Mouse (Mus musculus): Measurements from ENCODE around the gene Tst. TPM values are rescaled to one million over a fixed set of nuclear protein-coding genes. Genes with fewer than 3 reads are reported as not detected.

Gene Tst
- polyA plus RNA-seq, 1 experiment from 2014 or later, result 51.9 TPM

DNA sequence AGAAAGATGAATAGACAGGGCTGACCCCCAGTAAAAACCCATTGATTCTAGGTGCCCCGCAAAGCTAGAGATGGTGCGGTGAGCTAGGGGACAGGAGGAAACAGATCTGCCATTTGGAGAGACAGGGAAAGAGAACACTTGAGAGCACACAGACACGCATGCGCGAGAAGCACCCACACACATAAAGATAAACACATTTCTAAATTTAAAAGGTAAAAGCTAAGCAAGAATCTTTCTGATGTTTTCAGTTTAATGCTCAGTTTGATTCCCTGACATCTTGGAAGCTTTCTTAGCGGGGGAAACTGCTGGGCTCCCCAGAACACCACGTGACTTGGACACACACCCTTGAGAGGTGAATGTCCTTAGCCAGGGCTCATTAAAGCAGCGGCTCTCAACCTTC is 38.8 kb downstream of the Tst start:
- 67% methylated on average over 8 of the region's 8 CpGs for whole genome bisulfite sequencing
- no peak for DNase-seq
- Histone ChIP-seq H3K27me3 (ENCODE audit: insufficient read depth, low read length) (peaks cover 5% of the 10 kb centered on the region; the same call in 1 of the 2 replicates), H3K9ac (no peak overlapping the region), H3K4me2 (no peak overlapping the region), H3K9me3 (ENCODE audit: low read depth, low read length) (no peaks in the 10 kb centered on the region), H3K27ac (ENCODE audit: low read depth) (no peak overlapping the region), H3K4me3 (ENCODE audit: low read depth, low read length) (no peak overlapping the region), H3K36me3 (ENCODE audit: insufficient read depth) (no peaks in the 10 kb centered on the region), H3K4me1 (ENCODE audit: insufficient read depth) (no peaks in the 10 kb centered on the region)
- no peak for ATAC-seq (ENCODE audit: insufficient read depth)
- TF ChIP-seq CTCF (IDR thresholded peaks at IDR 0.05; ENCODE audit: low read depth), result no peak

DNA sequence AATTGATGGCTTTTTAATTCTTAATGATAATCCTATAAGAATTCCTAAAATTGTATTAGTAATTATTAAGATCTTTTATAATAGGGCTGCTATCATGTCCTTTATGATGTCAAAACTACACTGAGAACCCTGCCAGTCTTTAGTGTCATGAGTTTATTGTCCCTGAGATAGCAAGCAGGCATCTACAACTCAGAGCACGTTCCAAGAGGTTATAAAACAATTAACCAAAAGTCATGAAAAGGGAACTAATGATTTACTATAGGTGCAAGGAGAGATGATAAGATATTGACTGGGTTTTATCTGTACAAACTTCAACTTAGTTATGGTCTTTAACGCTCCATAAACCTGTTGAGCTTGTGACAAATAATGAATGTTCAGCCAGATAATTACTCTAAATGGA is 39.8 kb downstream of the Tst start:
- no peak overlapping the region for H3K4me2 ChIP-seq
- no peak for TF ChIP-seq CTCF (IDR thresholded peaks at IDR 0.05; ENCODE audit: low read depth)
- no peaks in the 10 kb centered on the region for H3K36me3 ChIP-seq (ENCODE audit: insufficient read depth)
- 56% methylated on average over 2 of the region's 2 CpGs for WGBS
- ATAC-seq (ENCODE audit: insufficient read depth), result no peak
- no peak overlapping the region for H3K27ac ChIP-seq (ENCODE audit: low read depth)
- H3K9ac ChIP-seq, result no peak overlapping the region
- no peak overlapping the region for H3K4me3 ChIP-seq (ENCODE audit: low read depth, low read length)
- H3K27me3 ChIP-seq (ENCODE audit: insufficient read depth, low read length), result peaks cover 5% of the 10 kb centered on the region; the same call in 1 of the 2 replicates
- H3K9me3 ChIP-seq (ENCODE audit: low read depth, low read length), result no peaks in the 10 kb centered on the region
- DNase-seq, result no peak
- H3K4me1 ChIP-seq (ENCODE audit: insufficient read depth), result no peaks in the 10 kb centered on the region

GRCm38 (mm10) chr15:78355548-78355947 is 50.2 kb downstream of the Tst start:
- Histone ChIP-seq H3K4me1 (ENCODE audit: insufficient read depth) (no peaks in the 10 kb centered on the region), H3K4me2 (no peak overlapping the region), H3K36me3 (ENCODE audit: insufficient read depth) (no peaks in the 10 kb centered on the region), H3K27me3 (ENCODE audit: insufficient read depth, low read length) (no peaks in the 10 kb centered on the region), H3K27ac (ENCODE audit: low read depth) (no peak overlapping the region), H3K4me3 (ENCODE audit: low read depth, low read length) (no peak overlapping the region), H3K9ac (no peak overlapping the region), H3K9me3 (ENCODE audit: low read depth, low read length) (no peaks in the 10 kb centered on the region)
- WGBS, result 81% methylated on average over 5 of the region's 5 CpGs
- DNase-seq (no peak), ATAC-seq (ENCODE audit: insufficient read depth) (no peak)
- no peak for TF ChIP-seq CTCF (IDR thresholded peaks at IDR 0.05; ENCODE audit: low read depth)

GRCm38 (mm10) chr15:78354958-78355357 is 50.7 kb downstream of the Tst start:
- TF ChIP-seq CTCF (IDR thresholded peaks at IDR 0.05; ENCODE audit: low read depth), result peak; percentile 73
- H3K4me1 ChIP-seq (ENCODE audit: insufficient read depth), result no peaks in the 10 kb centered on the region
- WGBS, result 0% methylated on average over 1 of the region's 1 CpGs
- no peak overlapping the region for H3K9ac ChIP-seq
- peak; percentile 81 for DNase-seq
- H3K27me3 ChIP-seq (ENCODE audit: insufficient read depth, low read length), result no peaks in the 10 kb centered on the region
- no peak overlapping the region for H3K4me3 ChIP-seq (ENCODE audit: low read depth, low read length)
- no peak overlapping the region for H3K27ac ChIP-seq (ENCODE audit: low read depth)
- no peaks in the 10 kb centered on the region for H3K9me3 ChIP-seq (ENCODE audit: low read depth, low read length)
- no peaks in the 10 kb centered on the region for H3K36me3 ChIP-seq (ENCODE audit: insufficient read depth)
- ATAC-seq (ENCODE audit: insufficient read depth), result no peak
- no peak overlapping the region for H3K4me2 ChIP-seq

GRCm38 (mm10) chr15:78351586-78352165 is 54.0 kb downstream of the Tst start:
- Histone ChIP-seq H3K4me3 (ENCODE audit: low read depth, low read length) (no peak overlapping the region), H3K9me3 (ENCODE audit: low read depth, low read length) (no peaks in the 10 kb centered on the region), H3K4me2 (no peak overlapping the region), H3K36me3 (ENCODE audit: insufficient read depth) (no peaks in the 10 kb centered on the region), H3K9ac (no peak overlapping the region), H3K27ac (ENCODE audit: low read depth) (no peak overlapping the region), H3K27me3 (ENCODE audit: insufficient read depth, low read length) (no peaks in the 10 kb centered on the region), H3K4me1 (ENCODE audit: insufficient read depth) (no peaks in the 10 kb centered on the region)
- no peak for TF ChIP-seq CTCF (IDR thresholded peaks at IDR 0.05; ENCODE audit: low read depth)
- 38% methylated on average over 3 of the region's 3 CpGs for WGBS
- ATAC-seq (ENCODE audit: insufficient read depth) (no peak), DNase-seq (no peak)

Other genes with a start within 250 kb of the Tst start
- 95.0 and 99.3 TPM in 2 replicates for gene Ift27, start 231.8 kb downstream of the Tst start, polyA plus RNA-seq (2014; fragmentation: Nextera tagmentation; extraction: Ambion mirVana)
- gene Pvalb, start 199.5 kb downstream of the Tst start, polyA plus RNA-seq (2014; fragmentation: Nextera tagmentation; extraction: Ambion mirVana), result 0.20 TPM in 1 of 2 replicates, not detected in the other
- 3.1 and 7.2 TPM in 2 replicates for gene Ncf4, start 161.1 kb downstream of the Tst start, polyA plus RNA-seq (2014; fragmentation: Nextera tagmentation; extraction: Ambion mirVana)
- 0.20 and 0.45 TPM in 2 replicates for gene Csf2rb2, start 100.2 kb downstream of the Tst start, polyA plus RNA-seq (2014; fragmentation: Nextera tagmentation; extraction: Ambion mirVana)
- 2.2 and 2.6 TPM in 2 replicates for gene Csf2rb, start 80.2 kb downstream of the Tst start, polyA plus RNA-seq (2014; fragmentation: Nextera tagmentation; extraction: Ambion mirVana)
- not detected in 2 replicates for gene Tex33, start 10.0 kb downstream of the Tst start, polyA plus RNA-seq (2014; fragmentation: Nextera tagmentation; extraction: Ambion mirVana)
- gene Mpst, start 509 bp upstream of the Tst start, polyA plus RNA-seq (2014; fragmentation: Nextera tagmentation; extraction: Ambion mirVana), result 3.3 and 3.5 TPM in 2 replicates
- gene Kctd17, start 22.7 kb upstream of the Tst start, polyA plus RNA-seq (2014; fragmentation: Nextera tagmentation; extraction: Ambion mirVana), result 51.8 and 53.9 TPM in 2 replicates
- 0.18 and 0.37 TPM in 2 replicates for gene Tmprss6, start 62.7 kb upstream of the Tst start, polyA plus RNA-seq (2014; fragmentation: Nextera tagmentation; extraction: Ambion mirVana)
- gene Il2rb, start 89.4 kb upstream of the Tst start, polyA plus RNA-seq (2014; fragmentation: Nextera tagmentation; extraction: Ambion mirVana), result 0.12 TPM in 1 of 2 replicates, not detected in the other
- 39.8 and 40.7 TPM in 2 replicates for gene C1qtnf6, start 125.5 kb upstream of the Tst start, polyA plus RNA-seq (2014; fragmentation: Nextera tagmentation; extraction: Ambion mirVana)
- gene Sstr3, start 138.8 kb upstream of the Tst start, polyA plus RNA-seq (2014; fragmentation: Nextera tagmentation; extraction: Ambion mirVana), result 0.08 TPM in 1 of 2 replicates, not detected in the other
- 12.2 and 16.2 TPM in 2 replicates for gene Rac2, start 166.9 kb upstream of the Tst start, polyA plus RNA-seq (2014; fragmentation: Nextera tagmentation; extraction: Ambion mirVana)
- gene Cyth4, start 191.1 kb upstream of the Tst start, polyA plus RNA-seq (2014; fragmentation: Nextera tagmentation; extraction: Ambion mirVana), result 4.2 and 4.9 TPM in 2 replicates

All from lung, embryonic 14.5 days (tissue).